Comparison of ENCODE assay signal across 2 mouse cellular contexts in the genomic region with DNA sequence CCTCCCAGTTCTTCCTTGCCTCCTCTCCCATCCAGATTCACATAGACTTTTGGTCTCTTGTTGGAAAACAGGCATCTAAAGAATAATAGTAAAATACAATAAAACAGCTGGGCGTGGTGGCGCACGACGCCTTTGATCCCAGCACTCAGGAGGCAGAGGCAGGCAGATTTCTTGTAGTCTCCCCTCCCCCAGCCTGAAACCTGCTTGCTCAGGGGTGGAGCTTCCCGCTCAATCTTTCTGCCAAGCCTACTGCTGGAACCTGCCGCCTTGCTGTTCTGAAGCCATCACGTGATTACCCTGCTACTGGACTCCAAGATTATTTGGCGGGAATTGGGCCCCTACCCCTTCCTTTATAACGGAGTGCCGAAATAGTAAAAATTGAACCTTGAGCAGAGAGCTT. TPM values are rescaled to one million over a fixed set of nuclear protein-coding genes. Genes with fewer than 3 reads are reported as not detected.
"Had no signal": no experiment of that assay in that cellular context is flagged by ENCODE, and none has a peak within 500 bp of the region (broad histone marks: within the 10 kb centered on the region; RNA-seq: fewer than 3 reads in every experiment).

No protein-coding gene starts in this region.

RNA-seq across cellular contexts. Expression of a gene that starts 45.2 kb away (rescaled TPM):
- total RNA-seq: megakaryocyte progenitor cell, adult 5-6 weeks; megakaryocyte-erythroid progenitor cell, adult 5-6 weeks had no signal
